Mouse (Mus musculus) colon, adult 2 months (tissue): ENCODE results near the gene Akap2. TPM values are rescaled to one million over a fixed set of nuclear protein-coding genes. Genes with fewer than 3 reads are reported as not detected.

Experiments
- polyA plus RNA-seq: library from polyadenylated mRNA; depleted of rRNA; stranded (reverse); fragments of >200 nt; gene quantifications from 2 replicates; pipeline ENCODE4 v1.2.3, GENCODE M21; 2012; rRNA removed

The Akap2 gene
- 28.0 and 39.7 TPM in 2 replicates for polyA plus RNA-seq

GRCm38 (mm10) chr4:57717354-57717753, at the start of gene Akap2:
Gene Akap2, plus strand, starts transcription at chr4:57717657.

GRCm38 (mm10) chr4:57916201-57916661, 198.8 kb downstream of the Akap2 start, which contains the start of gene D630039A03Rik:
Gene D630039A03Rik, minus strand, starts transcription at chr4:57916297.

Other genes with a start within 250 kb of the Akap2 start
- 0.30 and 0.82 TPM in 2 replicates for gene Pakap, start 149.5 kb upstream of the Akap2 start, polyA plus RNA-seq
- gene D630039A03Rik, start 198.6 kb downstream of the Akap2 start, polyA plus RNA-seq, result 20.8 and 25.8 TPM in 2 replicates
- 398 and 475 TPM in 2 replicates for gene Txn1, start 238.8 kb downstream of the Akap2 start, polyA plus RNA-seq